Mouse (Mus musculus): ENCODE data around the gene Tiam2.

Gene Tiam2

GRCm38 (mm10) chr17:3453946-3454345 is 127.6 kb downstream of the Tiam2 start:
- DNase-seq, result no peak

- DNase-seq, result no peak
These were observed 128.5 kb downstream of the Tiam2 start for GRCm38 (mm10) chr17:3454850-3455249.

GRCm38 (mm10) chr17:3457914-3458681 is 131.7 kb downstream of the Tiam2 start:
- no peak for DNase-seq

- DNase-seq, result no peak
These were observed 139.5 kb downstream of the Tiam2 start for GRCm38 (mm10) chr17:3465861-3466260.

- DNase-seq, result no peak
These were observed 140.3 kb downstream of the Tiam2 start for GRCm38 (mm10) chr17:3466681-3467080.

GRCm38 (mm10) chr17:3467636-3468324 is 141.4 kb downstream of the Tiam2 start:
- DNase-seq, result no peak

- no peak for DNase-seq
These were observed 145.6 kb downstream of the Tiam2 start for GRCm38 (mm10) chr17:3472018-3472417.

- no peak for DNase-seq
These were observed 150.2 kb downstream of the Tiam2 start for GRCm38 (mm10) chr17:3476546-3476945.

GRCm38 (mm10) chr17:3481576-3482575 is 155.5 kb downstream of the Tiam2 start:
- no peak for DNase-seq

GRCm38 (mm10) chr17:3483091-3483490 is 156.7 kb downstream of the Tiam2 start:
- DNase-seq, result no peak

GRCm38 (mm10) chr17:3485851-3486250 is 159.5 kb downstream of the Tiam2 start:
- DNase-seq, result no peak

GRCm38 (mm10) chr17:3487211-3487610 is 160.8 kb downstream of the Tiam2 start:
- DNase-seq, result no peak

- no peak for DNase-seq
These were observed 161.6 kb downstream of the Tiam2 start for GRCm38 (mm10) chr17:3487721-3488601.

- no peak for DNase-seq
These were observed 164.0 kb downstream of the Tiam2 start for GRCm38 (mm10) chr17:3490216-3490895.

GRCm38 (mm10) chr17:3491065-3491464 is 164.7 kb downstream of the Tiam2 start:
- no peak for DNase-seq

- DNase-seq, result no peak
These were observed 165.3 kb downstream of the Tiam2 start for GRCm38 (mm10) chr17:3491667-3492066.

- no peak for DNase-seq
These were observed 169.2 kb downstream of the Tiam2 start for GRCm38 (mm10) chr17:3495576-3495975.

- no peak for DNase-seq
These were observed 169.7 kb downstream of the Tiam2 start for GRCm38 (mm10) chr17:3496080-3496479.

GRCm38 (mm10) chr17:3498086-3498485 is 171.7 kb downstream of the Tiam2 start:
- DNase-seq, result peak; percentile 33

- DNase-seq, result no peak
These were observed 172.2 kb downstream of the Tiam2 start for GRCm38 (mm10) chr17:3498580-3498979.

GRCm38 (mm10) chr17:3499468-3499867 is 173.1 kb downstream of the Tiam2 start:
- no peak for DNase-seq

Measured in lung, postnatal 36 days (tissue).